Mouse (Mus musculus) adrenal gland, postnatal 4 days (tissue): ENCODE results near the gene Bid. TPM values are rescaled to one million over a fixed set of nuclear protein-coding genes. Genes with fewer than 3 reads are reported as not detected.
"Not testable (repeated sequence)": the region's sequence is repeated elsewhere in the genome, so short reads cannot be mapped to it uniquely, and the experiment has no call there.

Experiments
- DNase-seq, 2 experiments: peaks; one replicate each; pipeline ENCODE4 v3.0.0; 2021 to 2022; ENCODE audit warnings: low spot score in 2 of 2, mixed read lengths in 2 of 2
- total RNA-seq, 2 experiments: library from RNA; stranded (reverse); gene quantifications; 2 replicates each; pipeline ENCODE4 v1.2.3; 2021

Gene Bid
- total RNA-seq, 2 experiments from 2014 or later: 13.4 to 16.8 TPM

- DNase-seq: not testable (repeated sequence)
These were observed 8.6 kb downstream of the Bid start for GRCm38 (mm10) chr6:120907876-120908597.

GRCm38 (mm10) chr6:120906521-120906920 lies 10.1 kb downstream of the Bid start:
- DNase-seq: no peak

DNA sequence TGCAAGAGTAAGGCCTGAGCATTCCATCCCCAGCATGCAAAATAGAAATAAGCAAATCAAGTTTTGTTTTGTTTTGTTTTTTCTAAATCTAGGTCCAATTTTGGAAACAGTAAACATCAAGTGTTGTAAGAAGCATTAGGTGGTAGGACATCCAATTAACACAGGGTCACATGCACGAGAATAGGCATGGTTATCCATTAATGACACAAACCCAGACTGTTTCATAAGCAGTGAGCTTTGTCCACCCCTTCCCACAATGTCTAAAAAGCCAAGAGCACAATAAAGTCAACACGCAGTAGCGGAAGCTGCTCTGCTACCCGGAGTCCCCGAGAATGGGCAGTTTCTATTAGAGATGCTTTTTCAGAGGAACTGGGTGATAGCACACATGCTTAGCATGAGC lies 11.5 kb downstream of the Bid start:
- DNase-seq: no peak

GRCm38 (mm10) chr6:120903961-120904360 lies 12.7 kb downstream of the Bid start:
- DNase-seq: no peak

- no peak for DNase-seq
These were observed 13.2 kb downstream of the Bid start for GRCm38 (mm10) chr6:120903450-120903912.

DNA sequence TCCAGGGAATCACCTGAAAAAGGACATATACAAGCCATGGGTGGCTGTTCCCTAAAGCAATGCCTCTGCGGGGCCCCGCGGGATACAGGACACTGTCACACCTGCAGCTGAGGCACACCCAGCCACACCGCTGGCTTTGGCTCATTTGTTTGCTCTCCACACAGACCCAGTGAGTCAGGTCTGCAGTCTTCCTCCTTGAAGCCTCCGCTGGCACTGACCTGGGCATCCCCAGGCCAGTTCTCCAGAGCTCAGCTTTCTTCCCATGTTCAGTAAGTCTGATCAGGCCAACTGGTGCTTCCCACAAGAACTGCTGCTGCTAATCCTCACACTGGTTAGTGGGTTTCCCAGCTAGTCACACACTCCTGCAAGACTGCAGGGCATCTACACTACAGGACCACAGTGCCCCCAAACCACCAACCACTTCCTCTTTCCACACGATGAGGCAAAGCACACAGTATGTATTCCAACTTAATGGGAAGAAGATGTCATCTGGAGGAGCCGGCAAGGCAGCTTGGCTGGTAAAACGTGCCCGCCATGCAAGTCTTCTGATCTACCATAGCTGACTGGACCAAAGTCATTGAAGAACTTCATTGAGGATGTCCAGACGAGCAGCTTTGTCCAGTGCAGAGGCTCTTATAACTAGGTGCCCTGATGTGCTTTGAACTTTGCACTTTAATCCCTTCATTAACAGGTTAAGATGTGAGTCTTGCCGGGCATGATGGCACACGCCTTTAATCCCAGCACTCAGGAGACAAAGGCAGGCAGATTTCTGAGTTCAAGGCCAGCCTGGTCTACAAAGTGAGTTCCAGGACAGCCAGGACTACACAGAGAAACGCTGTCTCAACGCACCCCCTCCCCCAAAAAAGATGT lies 14.6 kb downstream of the Bid start:
- no peak for DNase-seq

DNA sequence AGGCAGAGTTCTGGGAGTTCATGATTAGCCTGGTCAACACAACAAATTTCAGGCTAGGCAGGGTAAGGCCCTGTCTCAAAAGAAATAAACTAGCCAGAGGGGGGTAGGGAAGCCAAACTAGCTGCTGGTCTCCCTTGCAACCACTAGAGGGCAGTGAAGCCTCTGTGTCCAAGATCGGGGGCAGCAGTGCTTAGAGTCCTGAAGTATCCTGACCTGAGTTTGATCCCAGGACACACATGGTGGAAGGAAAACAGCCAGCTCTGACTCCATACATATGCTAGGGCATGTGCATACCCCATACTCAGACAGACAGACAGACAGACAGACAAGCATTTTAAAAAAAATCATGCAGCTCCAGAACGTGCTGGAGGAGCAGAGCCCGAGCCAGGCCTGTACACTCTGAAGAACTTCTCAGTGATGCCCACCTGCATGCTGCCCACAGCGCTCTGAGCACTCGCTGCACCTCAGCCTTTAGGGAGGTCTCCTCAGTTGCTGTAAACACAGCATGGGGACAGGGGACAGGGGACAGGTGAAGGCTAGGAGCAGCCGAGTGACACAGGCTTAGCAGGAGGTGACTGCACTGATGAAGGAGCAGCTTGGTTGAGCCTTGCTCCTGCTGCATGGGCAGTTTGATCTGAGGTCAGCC lies 18.3 kb downstream of the Bid start:
- DNase-seq: no peak

DNA sequence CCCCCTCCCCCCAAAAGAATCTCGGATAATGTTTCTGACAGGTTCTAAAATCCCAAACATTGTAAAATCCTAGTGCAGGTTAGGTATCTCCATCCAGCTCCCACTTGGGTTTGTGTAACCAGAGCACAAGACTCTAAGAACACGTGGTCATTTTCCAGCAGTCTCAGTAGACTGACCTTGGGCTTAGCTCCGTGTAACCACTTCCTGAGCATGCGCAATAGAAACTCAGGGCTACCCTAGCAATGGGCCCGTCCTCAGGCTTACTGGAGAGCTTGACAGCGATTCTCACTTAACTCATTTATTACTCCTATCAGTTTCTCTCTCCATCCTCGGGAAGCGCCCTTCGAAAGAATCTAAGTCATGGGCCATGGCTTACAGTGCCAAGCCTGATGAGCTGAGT lies 22.1 kb downstream of the Bid start:
- no peak for DNase-seq

DNA sequence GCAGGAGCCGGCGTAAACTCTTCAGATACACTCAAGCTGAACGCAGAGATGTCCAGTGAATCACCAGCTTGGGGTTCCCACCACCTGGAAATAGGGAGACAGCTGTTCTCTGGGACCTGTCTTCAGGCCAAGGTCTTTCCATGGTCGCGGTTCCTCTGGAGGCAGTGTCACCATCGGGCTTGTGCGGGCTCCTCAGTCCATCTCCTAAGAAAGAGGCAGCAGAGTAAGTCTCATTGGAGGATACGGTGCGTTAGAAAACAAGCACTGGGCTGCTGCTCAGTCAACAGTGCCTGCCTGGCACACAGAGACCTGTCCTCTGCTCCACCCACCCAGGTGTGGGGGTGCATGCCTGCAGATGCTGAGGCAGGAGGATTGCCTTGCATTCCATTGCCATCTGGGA lies 22.6 kb downstream of the Bid start:
- no peak for DNase-seq

- DNase-seq: no peak
These were observed 30.0 kb downstream of the Bid start for GRCm38 (mm10) chr6:120886696-120887095.

DNA sequence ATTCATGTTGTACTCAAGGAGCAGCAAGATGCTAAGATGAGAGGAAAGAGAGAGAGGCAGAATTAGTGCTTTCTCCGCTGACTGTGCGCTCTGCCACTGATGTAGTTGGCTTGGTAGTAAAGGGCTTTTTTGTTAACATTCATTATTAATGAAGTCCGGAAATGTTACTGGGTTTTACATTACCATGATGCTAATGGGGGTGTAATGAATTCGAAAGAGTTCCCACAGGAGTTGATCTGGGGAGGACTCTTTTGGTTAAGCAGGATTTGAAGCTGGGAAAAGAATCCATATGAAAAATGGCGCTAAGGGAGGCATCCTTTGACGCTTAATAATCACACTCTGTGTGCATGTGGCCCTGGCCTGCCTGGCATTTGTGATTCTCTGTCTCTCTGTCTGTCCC lies 32.2 kb downstream of the Bid start:
- DNase-seq: no peak

GRCm38 (mm10) chr6:120879046-120879445 lies 37.6 kb downstream of the Bid start:
- no peak for DNase-seq

DNA sequence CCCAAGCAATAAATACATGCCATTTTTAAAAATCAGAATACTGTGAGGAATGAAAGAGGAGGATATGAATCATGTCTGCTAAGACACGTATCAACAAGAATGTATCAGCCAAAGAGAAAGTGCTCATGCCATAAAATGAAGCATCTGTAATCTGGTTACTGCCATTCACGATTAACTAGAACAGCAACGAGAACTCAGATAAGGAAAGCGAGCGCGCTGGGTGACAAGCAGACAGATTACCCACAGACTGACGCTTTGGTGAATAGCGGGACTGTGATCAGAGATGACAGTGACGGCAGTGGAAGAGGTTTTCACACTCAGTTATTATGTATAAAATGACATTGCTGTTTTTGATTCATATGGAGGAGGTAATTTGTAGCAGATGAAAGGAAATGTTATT lies 42.8 kb downstream of the Bid start:
- DNase-seq: no peak

- DNase-seq: no peak
These were observed 45.4 kb downstream of the Bid start for GRCm38 (mm10) chr6:120871286-120871685.

- no peak for DNase-seq
These were observed 47.8 kb downstream of the Bid start for GRCm38 (mm10) chr6:120868824-120869223.

GRCm38 (mm10) chr6:120866051-120866814 lies 50.4 kb downstream of the Bid start:
- DNase-seq: no peak

DNA sequence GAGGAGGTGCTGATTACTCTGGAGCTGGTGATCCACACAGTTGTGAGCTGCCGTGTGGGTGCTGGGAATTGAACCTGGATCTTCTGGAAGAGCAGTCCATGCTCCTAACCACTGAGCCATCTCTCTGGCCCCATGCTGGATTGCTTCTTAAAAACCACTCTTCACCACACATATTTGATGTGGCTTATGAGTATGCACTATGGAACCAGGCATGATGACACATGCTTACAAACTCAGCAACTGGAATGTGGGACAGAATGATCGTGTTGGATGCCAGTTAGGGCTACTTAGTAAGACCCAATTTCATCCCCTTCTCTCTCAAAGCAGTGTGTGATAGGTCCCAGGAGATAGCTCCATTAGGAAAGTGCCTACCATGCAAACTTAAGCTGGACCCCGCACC lies 56.6 kb downstream of the Bid start:
- DNase-seq: no peak

DNA sequence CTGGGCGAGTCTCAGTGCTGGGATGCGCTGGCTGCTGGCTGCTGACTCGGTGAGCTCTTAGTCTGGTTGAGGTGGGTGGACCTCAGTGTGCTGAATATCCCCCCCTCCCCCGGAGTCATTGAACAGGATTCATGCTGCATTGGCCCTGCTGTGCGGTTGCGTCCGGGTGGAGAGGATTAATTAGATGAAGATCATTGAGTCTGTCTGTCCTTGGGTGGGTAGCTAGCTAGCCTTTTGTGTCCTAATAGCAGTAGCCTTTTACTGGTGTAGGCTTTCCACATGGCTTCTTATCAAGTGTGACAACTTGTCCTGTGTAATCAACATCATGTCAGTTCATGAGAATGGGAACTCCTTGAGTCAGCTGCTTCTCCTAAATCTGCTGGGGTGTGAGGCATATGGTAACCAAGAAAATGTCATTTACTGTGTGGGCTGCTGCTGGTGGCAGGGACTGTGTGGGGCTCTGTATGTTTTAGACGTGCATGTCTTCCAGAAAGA lies 58.4 kb downstream of the Bid start:
- DNase-seq: no peak

- DNase-seq: no peak
These were observed 62.2 kb downstream of the Bid start for GRCm38 (mm10) chr6:120854413-120854812.

GRCm38 (mm10) chr6:120850720-120851119 lies 65.9 kb downstream of the Bid start:
- DNase-seq: not testable (repeated sequence)
